Mouse (Mus musculus): ENCODE results near the gene Morc3. TPM values are rescaled to one million over a fixed set of nuclear protein-coding genes. Genes with fewer than 3 reads are reported as not detected.

The Morc3 gene
- total RNA-seq, 2 experiments from 2014 or later: 32.6 to 34.7 TPM

DNA sequence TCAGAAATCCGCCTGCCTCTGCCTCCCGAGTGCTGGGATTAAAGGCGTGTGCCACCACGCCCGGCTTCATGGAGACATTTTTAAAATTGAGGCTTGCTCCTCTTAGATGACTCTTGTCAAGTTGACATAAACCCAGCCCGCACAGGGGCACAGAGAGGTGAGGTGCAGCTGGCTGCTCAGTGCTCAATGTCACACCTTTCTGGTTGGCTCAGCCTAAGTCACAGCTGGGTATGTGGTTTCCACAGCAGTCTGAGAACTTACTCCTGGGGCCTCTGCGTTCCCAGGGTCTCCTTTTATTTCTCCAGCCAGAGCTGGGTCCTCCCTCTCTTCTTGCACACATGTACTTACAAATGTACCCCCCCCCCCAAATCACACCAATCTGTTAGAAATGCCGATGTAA is 76.3 kb downstream of the Morc3 start:
- Histone ChIP-seq H3K27ac (no peak overlapping the region), H3K4me3 (no peak overlapping the region)
- no peak for TF ChIP-seq CTCF (conservative IDR thresholded peaks at IDR 0.05)
- no peak for DNase-seq (ENCODE audit: low spot score in 2 of 2)

DNA sequence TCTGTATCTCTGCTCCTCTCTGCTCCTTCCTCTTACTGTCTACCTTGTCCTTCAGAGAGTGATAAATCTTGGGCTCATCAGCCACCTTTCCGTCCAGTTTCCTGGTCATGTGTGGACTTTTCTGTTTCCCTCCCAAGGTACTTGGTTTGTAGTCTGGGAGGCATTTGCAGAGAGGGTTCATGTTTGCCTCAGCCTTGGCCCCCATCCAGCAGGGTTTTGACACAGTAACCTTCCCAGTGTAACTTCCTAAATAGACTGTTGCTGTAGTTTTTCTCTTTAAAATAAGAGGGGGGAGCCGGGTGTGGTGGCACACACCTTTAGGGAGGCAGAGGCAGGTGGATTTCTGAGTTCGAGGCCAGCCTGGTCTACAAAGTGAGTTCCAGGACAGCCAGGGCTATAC is 78.0 kb downstream of the Morc3 start:
- H3K27ac ChIP-seq: no peak overlapping the region
- no peak for TF ChIP-seq CTCF (conservative IDR thresholded peaks at IDR 0.05)
- no peak for DNase-seq (ENCODE audit: low spot score in 2 of 2)
- no peak overlapping the region for H3K4me3 ChIP-seq

DNA sequence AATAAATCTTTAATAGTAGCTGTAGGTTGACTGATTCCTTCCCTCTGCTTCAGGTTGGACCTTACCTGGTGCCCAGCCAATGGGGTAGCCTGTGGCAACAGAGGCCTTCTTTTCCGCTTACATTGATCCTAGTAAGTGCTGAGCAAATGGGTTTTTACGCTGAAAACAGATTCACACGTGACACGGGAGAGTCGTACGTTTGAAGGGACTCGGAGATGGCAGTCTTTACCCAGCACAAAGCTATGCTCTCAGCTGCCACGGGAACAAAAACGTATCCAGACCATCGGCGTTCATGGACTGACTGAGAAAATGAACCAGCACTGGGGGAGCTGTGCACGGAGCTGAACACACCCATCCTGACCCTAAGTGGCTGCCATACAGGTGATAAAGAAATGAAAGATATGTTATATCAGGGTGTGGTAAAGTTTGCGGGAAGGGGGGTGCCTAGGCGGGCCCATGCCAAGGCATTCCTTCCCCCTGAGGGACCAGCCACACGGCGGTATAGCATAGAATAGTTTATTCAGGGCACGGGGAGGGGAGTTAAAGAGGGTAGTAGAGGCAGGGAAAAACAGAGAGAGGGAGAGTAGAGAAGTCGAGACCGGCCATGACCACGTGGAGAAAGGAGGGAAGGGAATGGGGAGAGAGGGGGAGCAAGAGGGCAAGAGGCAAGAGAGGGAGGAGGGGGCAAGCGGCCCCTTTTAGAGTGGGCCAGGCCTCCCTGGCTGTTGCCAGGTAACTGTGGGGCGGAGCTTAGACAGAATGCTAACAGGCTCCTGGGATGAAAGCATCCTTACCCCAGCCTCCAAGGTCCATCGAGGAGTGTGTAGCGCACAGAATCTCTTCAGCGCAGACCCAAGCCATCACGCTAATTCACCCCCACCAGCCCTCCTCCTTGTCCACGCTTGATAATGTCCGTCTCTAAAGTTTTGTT is 79.1 kb downstream of the Morc3 start:
- Histone ChIP-seq H3K4me3 (no peak overlapping the region), H3K27ac (no peak overlapping the region)
- TF ChIP-seq CTCF (conservative IDR thresholded peaks at IDR 0.05): no peak
- no peak for DNase-seq (ENCODE audit: low spot score in 2 of 2)

DNA sequence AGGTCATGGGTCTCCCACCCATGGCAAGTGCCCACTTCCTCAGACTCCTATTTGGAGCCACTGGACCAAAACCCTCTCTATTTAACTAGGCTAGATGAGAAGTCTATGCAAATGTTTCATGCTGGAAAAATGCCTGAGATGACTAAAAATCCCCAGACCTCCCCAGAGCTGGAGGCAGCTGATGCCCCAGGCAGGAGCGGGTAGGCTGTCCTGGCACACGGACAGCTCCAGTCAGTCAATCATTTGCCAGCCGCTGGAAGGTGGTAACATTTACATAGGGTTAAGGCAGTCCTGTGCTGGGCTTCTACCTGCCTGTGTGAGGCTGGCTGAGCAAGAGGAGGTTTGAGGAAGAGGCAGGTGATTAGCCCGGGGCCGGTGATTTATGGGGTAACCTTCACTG is 80.2 kb downstream of the Morc3 start:
- TF ChIP-seq CTCF (conservative IDR thresholded peaks at IDR 0.05): no peak
- Histone ChIP-seq H3K4me3 (no peak overlapping the region), H3K27ac (no peak overlapping the region)
- DNase-seq (ENCODE audit: low spot score in 2 of 2): no peak

DNA sequence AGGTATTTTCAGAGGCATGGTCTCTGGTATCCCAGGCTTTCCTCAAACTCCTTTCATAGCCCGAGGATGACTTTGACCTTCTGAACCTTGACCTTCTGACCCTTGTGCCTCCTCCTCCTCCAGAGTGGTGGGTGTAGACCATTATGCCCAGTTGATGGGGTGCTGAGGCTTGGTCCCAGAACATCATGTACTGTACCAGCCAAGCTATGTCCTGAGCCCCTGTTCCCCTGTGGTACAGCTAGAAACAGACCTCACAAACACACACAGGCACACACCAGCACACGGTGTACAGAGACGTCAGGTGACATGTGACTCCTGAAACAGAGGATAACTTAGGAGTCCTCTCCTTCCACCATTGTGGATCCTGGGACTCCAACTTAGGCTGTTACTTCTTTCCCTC is 80.9 kb downstream of the Morc3 start:
- Histone ChIP-seq H3K4me3 (no peak overlapping the region), H3K27ac (no peak overlapping the region)
- no peak for TF ChIP-seq CTCF (conservative IDR thresholded peaks at IDR 0.05)
- DNase-seq (ENCODE audit: low spot score in 2 of 2): no peak

DNA sequence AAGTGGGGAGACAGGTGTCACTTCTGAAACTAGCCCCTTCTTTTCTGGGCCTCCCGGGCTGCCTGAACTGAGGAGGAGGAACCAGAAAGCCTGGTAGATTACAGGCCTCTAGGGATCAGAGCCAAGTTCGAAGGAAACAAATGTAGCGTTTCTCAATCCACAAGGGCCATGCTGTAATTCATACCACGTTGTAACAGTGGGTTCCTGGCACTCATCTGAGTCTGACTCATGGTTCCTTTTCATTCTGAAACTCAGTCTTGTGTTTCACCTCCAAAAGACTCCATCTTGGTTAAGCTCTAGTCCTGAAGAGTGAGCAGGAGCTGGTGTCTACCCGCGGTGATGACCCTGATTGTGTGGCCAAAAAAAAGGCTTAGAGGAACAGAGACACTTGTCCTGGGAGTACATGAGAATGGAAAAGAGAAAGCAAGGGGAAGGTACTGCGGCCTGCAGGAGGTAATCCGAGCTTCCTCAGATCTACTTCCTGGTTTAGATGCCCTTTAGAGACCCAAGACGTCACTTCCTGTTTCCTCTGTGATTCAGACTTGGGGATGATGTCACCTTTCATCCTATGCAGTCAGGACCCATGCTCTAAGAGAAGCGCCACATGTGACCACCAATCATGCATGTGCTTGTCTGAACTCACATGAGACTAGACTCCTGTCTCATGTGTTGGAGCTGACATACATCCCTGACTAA is 82.1 kb downstream of the Morc3 start:
- DNase-seq (ENCODE audit: low spot score in 2 of 2): no peak

DNA sequence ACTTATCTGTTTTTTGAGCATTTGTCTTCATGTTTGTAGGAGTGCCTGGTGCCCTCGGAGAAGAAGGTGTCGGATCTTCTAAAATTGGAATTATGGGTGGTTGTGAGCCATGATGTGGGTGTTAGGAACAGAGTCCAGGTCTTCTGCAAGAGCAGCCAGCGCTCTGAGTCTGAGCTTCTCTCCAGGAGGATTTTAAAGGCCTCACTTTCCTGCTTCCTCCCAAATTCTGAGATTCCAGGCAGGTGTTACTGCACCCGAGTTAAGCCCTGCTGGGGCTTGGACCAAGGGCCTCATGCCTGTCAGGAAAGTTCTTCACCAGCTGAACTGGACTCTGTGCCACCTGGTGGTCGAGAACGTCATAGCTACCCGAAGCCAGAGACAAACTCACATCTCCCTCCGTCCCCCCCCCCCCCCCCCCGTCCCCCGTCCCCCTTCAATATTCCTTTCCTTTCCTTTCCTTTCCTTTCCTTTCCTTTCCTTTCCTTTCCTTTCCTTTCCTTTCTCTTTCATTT is 83.5 kb downstream of the Morc3 start:
- no peak overlapping the region for H3K4me3 ChIP-seq
- peak; percentile 54 for TF ChIP-seq CTCF (conservative IDR thresholded peaks at IDR 0.05)
- DNase-seq (ENCODE audit: low spot score in 2 of 2): no peak
- H3K27ac ChIP-seq: no peak overlapping the region

More for the DNA sequence above, 82.1 kb downstream of the Morc3 start:
- H3K27ac ChIP-seq: no peak overlapping the region
- no peak for TF ChIP-seq CTCF (conservative IDR thresholded peaks at IDR 0.05)
- H3K4me3 ChIP-seq: no peak overlapping the region

DNA sequence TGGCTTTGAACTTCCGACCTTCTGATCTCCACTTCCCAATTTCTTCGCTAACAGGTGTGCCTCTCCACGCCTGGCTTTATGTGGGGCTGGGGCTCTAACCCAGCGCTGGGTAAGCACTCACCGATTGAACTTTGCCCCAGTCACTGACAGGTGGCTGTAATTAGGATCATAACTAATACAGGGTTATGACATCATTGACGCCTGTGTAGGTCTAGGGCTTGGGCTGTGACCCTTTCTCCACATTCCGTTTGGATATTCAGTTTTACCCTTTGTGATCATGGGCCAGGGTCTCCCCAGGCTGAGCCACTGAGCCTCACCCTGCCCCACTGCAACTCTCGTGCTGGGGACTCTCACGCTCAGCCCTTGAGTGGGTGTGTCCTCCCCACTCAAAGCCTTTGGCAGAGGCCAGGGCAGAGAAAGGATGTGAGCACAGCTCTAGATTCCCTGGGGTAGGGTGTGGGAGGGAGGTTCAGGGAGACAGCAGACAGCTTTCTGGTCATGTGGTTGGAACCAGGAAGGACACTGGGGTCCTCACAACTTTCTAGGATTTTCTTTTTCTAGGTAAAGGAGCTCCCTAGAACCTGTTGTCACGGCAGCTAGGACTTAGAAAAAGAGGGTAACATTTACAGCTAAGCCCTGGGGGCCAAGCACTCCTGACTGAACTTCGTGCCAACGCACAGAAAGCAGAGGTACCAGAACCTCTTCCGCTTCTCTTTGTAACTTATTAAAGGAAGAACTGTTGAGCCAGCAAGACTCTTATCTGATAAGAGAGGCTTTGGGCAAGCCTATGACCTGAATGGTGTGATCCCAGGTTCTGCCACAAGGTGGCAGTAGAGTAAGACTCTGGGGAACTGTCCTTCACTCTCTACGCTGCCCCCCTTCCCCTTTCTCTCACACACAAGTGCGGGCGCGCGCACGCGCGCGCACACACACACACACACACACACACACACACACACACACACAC is 86.1 kb downstream of the Morc3 start:
- H3K27ac ChIP-seq: no peak overlapping the region
- peak; percentile 84 for TF ChIP-seq CTCF (conservative IDR thresholded peaks at IDR 0.05)
- peak; percentile 70 to 90 for DNase-seq (ENCODE audit: low spot score in 2 of 2)

DNA sequence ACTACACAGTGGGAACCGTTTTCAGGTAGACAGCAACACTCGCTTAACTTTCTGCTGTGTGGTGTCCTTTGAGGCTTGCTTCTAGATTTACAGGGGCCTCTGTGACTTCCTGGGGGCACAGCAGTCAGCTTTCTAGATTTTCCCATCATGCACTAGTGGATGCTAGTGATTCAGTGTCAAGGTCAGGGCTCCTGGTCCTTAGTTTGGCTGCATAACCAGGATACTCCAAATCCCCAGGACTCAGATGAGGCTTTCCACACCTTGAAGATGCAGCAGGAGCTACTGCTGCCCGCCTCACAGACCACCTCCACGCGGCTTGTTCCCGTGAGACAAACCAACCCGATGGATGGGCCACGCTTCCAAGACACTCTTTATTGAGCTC is 86.7 kb downstream of the Morc3 start:
- Histone ChIP-seq H3K4me3 (no peak overlapping the region), H3K27ac (no peak overlapping the region)
- TF ChIP-seq CTCF (conservative IDR thresholded peaks at IDR 0.05): no peak
- DNase-seq (ENCODE audit: low spot score in 2 of 2): no peak

More for the DNA sequence above, 86.1 kb downstream of the Morc3 start:
- H3K4me3 ChIP-seq: no peak overlapping the region

DNA sequence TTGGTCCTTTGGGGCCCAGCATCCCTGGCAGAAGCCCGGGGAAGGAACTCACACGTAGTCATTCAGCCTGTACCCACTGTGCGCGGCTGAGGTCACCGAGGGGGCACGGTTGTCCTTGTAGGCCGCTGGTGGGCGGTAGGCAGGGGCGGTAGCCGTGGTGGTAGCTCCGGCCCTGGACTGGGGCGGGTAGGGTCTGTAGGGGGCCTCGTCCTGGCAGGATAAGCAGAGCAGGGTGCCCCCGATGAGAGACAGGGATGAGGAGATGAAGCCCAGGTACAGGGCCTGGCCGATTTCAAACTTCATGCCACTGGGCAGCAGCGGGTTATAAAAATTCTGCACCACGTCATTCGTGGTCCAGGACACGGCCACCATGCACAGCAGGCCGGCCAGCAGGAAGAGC is 87.3 kb downstream of the Morc3 start:
- DNase-seq (ENCODE audit: low spot score in 2 of 2): no peak
- H3K27ac ChIP-seq: no peak overlapping the region
- TF ChIP-seq CTCF (conservative IDR thresholded peaks at IDR 0.05): no peak
- H3K4me3 ChIP-seq: no peak overlapping the region

DNA sequence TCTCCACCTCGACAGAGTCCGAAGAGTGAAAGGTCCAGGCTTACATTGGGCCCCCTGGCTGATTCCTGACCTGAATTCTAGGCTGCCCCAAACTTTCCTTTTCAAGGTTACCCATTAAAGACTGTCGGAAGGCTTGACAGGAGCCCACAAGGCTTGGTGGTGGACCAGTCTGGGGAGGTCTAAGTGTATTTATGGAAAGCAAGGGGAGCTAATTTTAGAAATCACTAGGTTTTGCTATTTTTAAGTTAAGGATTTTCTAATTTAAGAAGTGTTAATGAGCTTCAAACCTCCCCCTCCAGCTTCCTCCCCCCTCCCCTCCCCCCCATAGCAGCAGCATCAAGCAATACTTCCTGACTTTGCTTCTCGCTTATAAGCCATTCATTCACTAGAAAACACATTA is 88.8 kb downstream of the Morc3 start:
- no peak overlapping the region for H3K4me3 ChIP-seq
- TF ChIP-seq CTCF (conservative IDR thresholded peaks at IDR 0.05): no peak
- no peak overlapping the region for H3K27ac ChIP-seq
- no peak for DNase-seq (ENCODE audit: low spot score in 2 of 2)

DNA sequence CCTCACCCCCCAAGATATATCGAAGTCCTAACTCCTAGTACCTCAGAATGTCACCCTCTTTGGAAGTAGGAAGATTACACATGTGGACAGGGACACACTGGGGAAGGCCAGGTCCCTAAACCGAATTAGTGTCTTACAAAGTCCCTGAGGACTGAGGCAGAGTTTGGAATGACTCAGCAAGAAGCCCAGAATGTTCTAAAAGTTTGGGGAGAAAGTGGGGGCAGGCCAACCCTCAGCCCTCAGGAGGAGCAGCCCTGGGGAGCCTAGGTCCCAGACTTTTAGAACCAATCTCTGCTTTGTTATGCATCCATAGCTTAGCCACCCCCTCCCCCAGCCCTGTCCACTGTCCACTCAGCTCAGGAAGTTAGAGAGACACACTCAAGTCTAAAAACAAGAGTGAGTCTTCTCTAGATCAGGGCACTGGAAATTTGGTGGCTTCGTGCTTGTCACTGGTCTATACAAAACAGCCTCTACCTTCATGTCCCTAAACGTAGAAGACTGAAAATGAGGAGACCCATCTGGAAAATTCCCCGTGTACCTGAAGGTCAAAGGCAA is 91.0 kb downstream of the Morc3 start:
- DNase-seq (ENCODE audit: low spot score in 2 of 2): no peak
- no peak for TF ChIP-seq CTCF (conservative IDR thresholded peaks at IDR 0.05)
- Histone ChIP-seq H3K4me3 (no peak overlapping the region), H3K27ac (no peak overlapping the region)

Measured in layer of hippocampus, adult 2 months (tissue).